In the genomic region with DNA sequence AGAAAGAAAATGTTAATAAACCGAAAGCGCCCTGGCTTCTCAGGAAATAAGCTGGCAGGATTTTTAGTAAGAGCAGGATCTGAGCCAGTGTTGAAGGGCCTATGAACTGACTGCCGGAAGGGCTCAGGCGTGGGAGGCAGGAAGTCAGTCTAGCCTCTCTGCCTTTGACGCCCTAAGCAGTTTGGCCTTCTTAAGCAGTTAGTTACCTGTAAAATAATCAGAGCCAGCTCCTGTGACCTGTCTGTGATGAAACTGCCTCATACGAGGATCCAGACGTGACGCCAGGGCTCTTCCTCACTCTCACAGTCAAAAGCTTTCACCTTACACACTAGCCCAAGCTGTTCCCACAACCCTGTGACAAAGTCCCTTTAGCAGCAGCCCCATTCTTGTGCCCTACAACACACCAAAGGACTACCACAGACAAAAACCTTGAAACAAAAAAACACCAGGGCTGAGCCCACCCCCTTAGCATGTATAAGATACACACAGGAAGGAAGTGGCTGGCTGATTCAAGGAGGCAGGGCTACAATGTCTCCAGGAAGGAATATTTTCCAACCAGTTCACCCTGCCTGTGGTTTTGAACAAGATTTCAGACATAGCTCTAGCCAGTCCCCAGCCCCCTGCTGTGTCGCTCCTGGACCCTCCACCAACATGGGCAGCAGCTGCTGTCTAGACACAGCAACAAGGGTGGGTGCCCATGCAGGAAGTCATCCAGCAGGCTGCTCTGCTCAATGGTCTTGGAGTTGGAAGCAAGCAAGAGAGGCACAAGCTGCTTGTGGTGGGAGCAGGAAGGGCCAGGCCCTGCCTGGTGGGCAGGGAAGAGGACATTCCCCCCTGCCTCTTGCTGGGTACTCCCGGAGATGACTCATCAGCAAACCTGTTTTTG, we compare ENCODE assay signal across 7 mouse cellular contexts.
DNase-seq lines count a peak whose midpoint lies in the region; ATAC-seq and TF ChIP-seq lines count a peak whose summit lies in the region.

No protein-coding gene starts in this region.

- peak overlapping the region; percentile 91 for H3K27ac ChIP-seq in spleen, adult 2 months (ENCODE audit: insufficient read depth, low read length)
- H3K27ac ChIP-seq in heart, embryonic 11.5 days (ENCODE audit: low read depth, low read length), result 0 out of 2 replicates have a peak overlapping the region, but pooled peaks have one; percentile 22
- H3K27ac ChIP-seq in kidney, embryonic 15.5 days, result peak overlapping the region; percentile 55

- no peak overlapping the region for H3K9ac ChIP-seq in heart, embryonic 11.5 days (ENCODE audit: low read depth, low read length)
- no peak overlapping the region for H3K9ac ChIP-seq in kidney, embryonic 15.5 days

- H3K4me2 ChIP-seq in heart, embryonic 11.5 days, result no peak overlapping the region
- H3K4me2 ChIP-seq in kidney, embryonic 15.5 days, result no peak overlapping the region
- peak overlapping the region; percentile 64 for H3K4me2 ChIP-seq in myocyte (ENCODE audit: low read depth)

- no peak for ATAC-seq in heart, embryonic 11.5 days (replicated peaks; ENCODE audit: insufficient number of reproducible peaks, low FRiP score, low TSS enrichment)
- 0 out of 2 replicates have a peak, but pooled peaks have one; percentile 33 for ATAC-seq in kidney, embryonic 15.5 days (replicated peaks; ENCODE audit: low FRiP score)

- H3K4me3 ChIP-seq in spleen, adult 2 months (ENCODE audit: extremely low read depth, insufficient read depth, insufficient read length), result no peak overlapping the region
- no peak overlapping the region for H3K4me3 ChIP-seq in heart, embryonic 11.5 days (ENCODE audit: low read depth, low read length)
- H3K4me3 ChIP-seq in kidney, embryonic 15.5 days (replicated peaks), result no peak overlapping the region
- peak overlapping the region; percentile 2 for H3K4me3 ChIP-seq in myocyte

- no peaks in the 10 kb centered on the region for H3K36me3 ChIP-seq in spleen, adult 2 months (ENCODE audit: control insufficient read depth, insufficient read depth, low read length)
- no peaks in the 10 kb centered on the region for H3K36me3 ChIP-seq in heart, embryonic 11.5 days (ENCODE audit: control insufficient read depth, insufficient read depth, low read length)
- no peaks in the 10 kb centered on the region for H3K36me3 ChIP-seq in kidney, embryonic 15.5 days
- no peaks in the 10 kb centered on the region for H3K36me3 ChIP-seq in myocyte (ENCODE audit: control insufficient read depth, insufficient read depth)

- no peak for TF ChIP-seq POLR2A in spleen, adult 2 months (IDR thresholded peaks at IDR 0.05; ENCODE audit: low read depth, low read length)
- TF ChIP-seq POLR2A in myocyte (IDR thresholded peaks at IDR 0.05; ENCODE audit: insufficient read length, low read depth), result peak; percentile 43

- H3K9me3 ChIP-seq in heart, embryonic 11.5 days (replicated peaks; ENCODE audit: control insufficient read depth, low read length), result no peaks in the 10 kb centered on the region
- no peaks in the 10 kb centered on the region for H3K9me3 ChIP-seq in kidney, embryonic 15.5 days (replicated peaks)

- H3K79me2 ChIP-seq in myocyte (ENCODE audit: control insufficient read depth, insufficient read depth), result no peaks in the 10 kb centered on the region

- peak; percentile 19 to 29 for DNase-seq in spleen, adult 2 months (ENCODE audit: low read depth in 1 of 2, low spot score in 2 of 2)
- no peak for DNase-seq in spleen, postnatal 4 days (ENCODE audit: low spot score in 2 of 2)
- no peak for DNase-seq in retina, postnatal 1 day
- no peak for DNase-seq in cerebellum, adult 11 months

- H3K27me3 ChIP-seq in spleen, adult 2 months (ENCODE audit: control insufficient read depth, insufficient read depth, low read length), result no peaks in the 10 kb centered on the region
- H3K27me3 ChIP-seq in heart, embryonic 11.5 days (ENCODE audit: control insufficient read depth, insufficient read depth, low read length), result no peaks in the 10 kb centered on the region
- H3K27me3 ChIP-seq in kidney, embryonic 15.5 days, result no peaks in the 10 kb centered on the region
- H3K27me3 ChIP-seq in myocyte (ENCODE audit: control insufficient read depth, insufficient read depth, insufficient read length), result no peaks in the 10 kb centered on the region

- no peak overlapping the region for H3ac ChIP-seq in myocyte (ENCODE audit: control insufficient read depth, insufficient read length)

- no peak for TF ChIP-seq CTCF in spleen, adult 2 months (IDR thresholded peaks at IDR 0.05; ENCODE audit: extremely low read depth, insufficient read depth, insufficient read length, insufficient replicate concordance)

- H3K4me1 ChIP-seq in spleen, adult 2 months (ENCODE audit: control insufficient read depth, insufficient read depth, insufficient read length), result peaks cover 14% of the 10 kb centered on the region; the same call in 1 of the 2 replicates
- H3K4me1 ChIP-seq in heart, embryonic 11.5 days (ENCODE audit: control insufficient read depth, insufficient read depth, low read length), result no peaks in the 10 kb centered on the region
- peaks cover 6% of the 10 kb centered on the region; the same call in 1 of the 2 replicates for H3K4me1 ChIP-seq in kidney, embryonic 15.5 days

- WGBS in spleen, adult 2 months, result 41% methylated on average over 10 of the region's 10 CpGs
- WGBS in heart, embryonic 11.5 days (ENCODE audit: insufficient replicate concordance), result 70% methylated on average over 10 of the region's 10 CpGs
- 52% methylated on average over 10 of the region's 10 CpGs for WGBS in kidney, embryonic 15.5 days

TF ChIP-seq in myocyte, 11 proteins besides CTCF, POLR2A, EP300 and RAD21:
- TF ChIP-seq MYOG (IDR thresholded peaks at IDR 0.05; ENCODE audit: control insufficient read depth in 1 of 3, insufficient read depth in 1 of 3, insufficient read length in 2 of 3, low read depth in 2 of 3) (peak in 2 of 3 experiments; percentile 80 to 86), MYOD1 (IDR thresholded peaks at IDR 0.05; ENCODE audit: control insufficient read depth in 1 of 3, insufficient read length in 2 of 3, low read depth in 2 of 3) (peak in 2 of 3 experiments; percentile 85 to 95), E2F4 (IDR thresholded peaks at IDR 0.05; ENCODE audit: insufficient read depth) (no peak), TCF12 (IDR thresholded peaks at IDR 0.05; ENCODE audit: insufficient read depth, poor library complexity, severe bottlenecking) (peak; percentile 14), SRF (IDR thresholded peaks at IDR 0.05; ENCODE audit: control insufficient read depth, insufficient read length, low read depth) (no peak), REST (IDR thresholded peaks at IDR 0.05; ENCODE audit: insufficient read depth, insufficient read length) (no peak), USF1 (IDR thresholded peaks at IDR 0.05; ENCODE audit: low read depth) (no peak), POLR2AphosphoS2 (IDR thresholded peaks at IDR 0.05; ENCODE audit: insufficient read length, low read depth) (peak; percentile 17), TCF3 (IDR thresholded peaks at IDR 0.05; ENCODE audit: insufficient read length, low read depth) (no peak), CEBPB (IDR thresholded peaks at IDR 0.05; ENCODE audit: insufficient read depth, poor library complexity, severe bottlenecking) (no peak)

Comparison
In these comparisons a context has a peak if more than half of its experiments do, and no peak if none do; other contexts are left out.
1. DNase-seq: peak in spleen, adult 2 months (2 of 2); none in spleen, postnatal 4 days (0 of 2), retina, postnatal 1 day (single experiment) and cerebellum, adult 11 months (single experiment).
2. H3K27ac ChIP-seq: peak in every context shown above with its lines; median percentile 91 in spleen, adult 2 months; 55 in kidney, embryonic 15.5 days; 22 in heart, embryonic 11.5 days.